In genomic region chr19:37307826-37308545, GRCm38 (mm10) we compare ENCODE assay signal across 13 mouse cellular contexts. TPM values are rescaled to one million over a fixed set of nuclear protein-coding genes. Genes with fewer than 3 reads are reported as not detected.
DNase-seq lines count a peak whose midpoint lies in the region; ATAC-seq lines count a peak whose summit lies in the region.
"Had no signal": no experiment of that assay in that cellular context is flagged by ENCODE, and none has a peak within 500 bp of the region (broad histone marks: within the 10 kb centered on the region; RNA-seq: fewer than 3 reads in every experiment).

No protein-coding gene starts in this region.

- peak; percentile 48; the same call in 1 of the 2 replicates for ATAC-seq in common myeloid progenitor, adult 5-6 weeks (replicated peaks; ENCODE audit: low read depth, poor library complexity, severe bottlenecking)
- ATAC-seq in hematopoietic stem cell, adult 5-6 weeks (replicated peaks in 1 of 2; ENCODE audit: insufficient read depth in 1 of 2, low FRiP score in 2 of 2, low TSS enrichment in 1 of 2, low read depth in 1 of 2, poor library complexity in 2 of 2, severe bottlenecking in 2 of 2), result peak; percentile 29 to 44; a peak in 2 of 4 replicates
- ATAC-seq: forebrain, embryonic 15.5 days; intestine, embryonic 16.5 days had no signal

- DNase-seq in heart, adult 11 months, result peak; percentile 50
- no peak for DNase-seq in heart, adult 8-10 months (ENCODE audit: low spot score)
- DNase-seq in layer of hippocampus, adult 9-11 months, result no peak
- no peak for DNase-seq in thymus, postnatal 14 days
- no peak for DNase-seq in retina, postnatal 1 day
- DNase-seq: adrenal gland, postnatal 10 days; cerebellum, adult 11-12 months; cerebellum, postnatal 25 days; gastrocnemius, postnatal 10 days had no signal

RNA-seq across cellular contexts. Expression of gene Ide, which starts 29.7 kb away (rescaled TPM):
- 100 to 1,000 TPM in 1 of 4 experiments, 10 to 100 TPM in 3; 54.5 to 105 (median 65.6) TPM for total RNA-seq in heart, adult 8-10 months (2022)
- 100 and 108 TPM in 2 replicates for total RNA-seq in common myeloid progenitor, adult 5-6 weeks (2017)
- 85.5 and 129 TPM in 2 replicates for total RNA-seq in hematopoietic stem cell, adult 5-6 weeks (2017)
